Mouse (Mus musculus): ENCODE data around the gene Bin2.

DNA sequence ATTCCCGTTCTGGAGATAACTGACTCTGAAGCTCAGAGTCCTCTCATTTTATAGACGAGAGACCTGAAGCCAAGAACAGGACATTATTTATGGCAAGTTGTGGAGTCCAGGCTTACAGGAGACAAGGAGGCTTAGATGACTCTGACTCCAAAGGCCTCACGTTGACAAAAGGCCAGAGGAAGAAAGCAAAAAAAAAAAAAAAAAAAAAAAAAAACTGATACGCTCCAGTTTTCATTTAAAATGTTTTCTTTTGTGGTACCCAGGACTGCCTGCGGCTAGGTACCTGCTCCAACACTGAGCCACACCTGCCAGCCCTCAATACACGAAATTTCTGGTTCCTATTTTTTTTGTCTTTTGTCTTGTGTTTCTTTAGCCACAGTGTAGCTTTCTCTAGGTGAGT is 1.9 kb downstream of the Bin2 start:
- TF ChIP-seq CTCF (IDR thresholded peaks at IDR 0.05; ENCODE audit: low read depth), result no peak
- TF ChIP-seq EP300 (IDR thresholded peaks at IDR 0.05; ENCODE audit: low read depth), result no peak
